Mouse (Mus musculus) urinary bladder, postnatal 14 days (tissue): ENCODE results near the gene Txn2.

Experiments
- DNase-seq: peaks from one replicate; pipeline ENCODE4 v3.0.0; 2021; ENCODE audit warnings: low spot score

Txn2 gene

GRCm38 (mm10) chr15:77928673-77929331, at the start of gene Txn2:
Gene Txn2, minus strand, starts transcription at chr15:77929006.
- peak; percentile 97 for DNase-seq

- no peak for DNase-seq
Observed at GRCm38 (mm10) chr15:77977663-77978062, 48.9 kb upstream of the Txn2 start.

GRCm38 (mm10) chr15:77974165-77974841, 45.5 kb upstream of the Txn2 start:
- no peak for DNase-seq

- DNase-seq = peak; percentile 98
Observed at GRCm38 (mm10) chr15:77970470-77971292, 41.9 kb upstream of the Txn2 start, which contains the start of gene Eif3d. Gene Eif3d, minus strand, starts transcription at chr15:77970813.

- no peak for DNase-seq
Observed at GRCm38 (mm10) chr15:77969940-77970469, 41.2 kb upstream of the Txn2 start.

- no peak for DNase-seq
Observed at GRCm38 (mm10) chr15:77965117-77965528, 36.3 kb upstream of the Txn2 start.

GRCm38 (mm10) chr15:77962447-77962846, 33.6 kb upstream of the Txn2 start:
- DNase-seq = no peak

GRCm38 (mm10) chr15:77960693-77961092, 31.9 kb upstream of the Txn2 start:
- DNase-seq = no peak

- DNase-seq = no peak
Observed at GRCm38 (mm10) chr15:77958071-77958470, 29.3 kb upstream of the Txn2 start.

- no peak for DNase-seq
Observed at GRCm38 (mm10) chr15:77957625-77958024, 28.8 kb upstream of the Txn2 start.

- DNase-seq = peak; percentile 83
Observed at GRCm38 (mm10) chr15:77956404-77956901, 27.6 kb upstream of the Txn2 start, which contains the start of gene Foxred2. Gene Foxred2, minus strand, starts transcription at chr15:77956722.

GRCm38 (mm10) chr15:77955440-77956403, 26.9 kb upstream of the Txn2 start:
- DNase-seq = no peak

GRCm38 (mm10) chr15:77954362-77954761, 25.6 kb upstream of the Txn2 start:
- DNase-seq = no peak

GRCm38 (mm10) chr15:77952921-77953320, 24.1 kb upstream of the Txn2 start:
- no peak for DNase-seq

GRCm38 (mm10) chr15:77949061-77949460, 20.3 kb upstream of the Txn2 start:
- DNase-seq = no peak

GRCm38 (mm10) chr15:77945711-77946110, 16.9 kb upstream of the Txn2 start:
- DNase-seq = peak; percentile 26

GRCm38 (mm10) chr15:77941563-77941962, 12.8 kb upstream of the Txn2 start:
- no peak for DNase-seq

GRCm38 (mm10) chr15:77938516-77938915, 9.7 kb upstream of the Txn2 start:
- DNase-seq = no peak

- DNase-seq = no peak
Observed at GRCm38 (mm10) chr15:77935673-77936375, 7.0 kb upstream of the Txn2 start.

- DNase-seq = no peak
Observed at GRCm38 (mm10) chr15:77934968-77935367, 6.2 kb upstream of the Txn2 start.
